Mouse (Mus musculus) gastrocnemius, postnatal 14 days (tissue): ENCODE data around the gene Xlr5a. TPM values are rescaled to one million over a fixed set of nuclear protein-coding genes. Genes with fewer than 3 reads are reported as not detected.
"Not testable (repeated sequence)": the region's sequence is repeated elsewhere in the genome, so short reads cannot be mapped to it uniquely, and the experiment has no call there.

ENCODE experiments used
- DNase-seq: peaks from one replicate; pipeline ENCODE4 v3.0.0; 2021; ENCODE audit warnings: mixed read lengths
- intact Hi-C: fragments of 180-260 bp; cut with DNase I; formaldehyde crosslinking; loops from one replicate; pipeline ENCODE4 v1.15.1; 2025; ENCODE audit warnings: low total_unique reads
- long read RNA-seq, 2 experiments: library from polyadenylated mRNA; stranded (forward); transcript quantifications; one replicate each; pipeline ENCODE4 v2.0.0; 2021
- total RNA-seq, 2 experiments: library from RNA; stranded (reverse); gene quantifications; 2 replicates each; pipeline ENCODE4 v1.2.3; 2021

Gene Xlr5a
- total RNA-seq = not detected
- long read RNA-seq, experiment 1 = 0 reads
- long read RNA-seq, experiment 2 = 0 reads

DNA sequence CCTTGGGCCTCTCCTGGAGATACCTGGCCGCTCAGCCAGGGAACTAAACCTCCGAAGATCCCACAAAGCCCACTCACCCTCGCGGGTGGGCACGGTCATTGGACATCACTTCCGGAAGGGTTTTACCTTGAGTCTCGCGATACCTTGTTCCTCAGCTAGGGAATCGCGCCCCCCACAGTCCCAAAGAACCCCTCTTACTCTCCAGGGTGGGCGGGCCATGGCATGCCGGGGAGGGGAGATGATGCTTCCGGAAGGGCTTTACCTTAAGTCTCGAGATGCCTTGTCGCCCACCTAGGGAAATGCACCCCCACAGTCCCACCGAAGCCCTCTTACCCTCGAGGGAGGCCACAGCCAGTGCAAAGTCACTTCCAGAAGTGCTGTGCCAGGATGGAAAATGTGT is at the start of gene Xlr5a, which contains the start of gene Xlr5c:
TSS of gene Xlr5a (minus strand) at position 101 of the 400 bp plus-strand sequence.
TSS of gene Xlr5c (minus strand) at position 101 of the 400 bp plus-strand sequence.
- DNase-seq, intact Hi-C loops: not testable (repeated sequence)

DNA sequence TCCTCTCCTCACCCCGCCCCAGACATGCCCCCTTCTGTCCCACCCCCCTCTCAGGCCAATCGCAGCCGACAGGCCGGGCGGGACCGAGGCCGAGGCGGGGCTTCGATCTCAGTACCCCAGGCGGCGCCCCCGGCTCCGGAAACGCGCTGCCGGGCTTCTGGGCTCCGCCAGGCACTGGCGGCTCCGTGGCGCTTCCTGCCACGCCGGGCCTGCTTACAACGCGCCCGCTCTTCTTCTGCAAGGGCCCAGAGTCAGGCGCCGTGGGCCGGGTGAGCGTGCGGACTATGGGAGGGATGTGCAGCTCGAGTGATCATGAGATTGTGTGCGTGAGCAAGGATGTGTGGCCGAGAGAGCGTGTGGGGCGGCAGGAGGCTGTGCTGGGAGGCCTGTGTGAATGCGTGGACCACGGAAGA is 49.7 kb upstream of the Xlr5a start, which contains the start of gene Zfp275:
TSS of gene Zfp275 (plus strand) at position 139 of the 413 bp plus-strand sequence.
- intact Hi-C loops = no loop called here
- DNase-seq = peak; percentile 77

DNA sequence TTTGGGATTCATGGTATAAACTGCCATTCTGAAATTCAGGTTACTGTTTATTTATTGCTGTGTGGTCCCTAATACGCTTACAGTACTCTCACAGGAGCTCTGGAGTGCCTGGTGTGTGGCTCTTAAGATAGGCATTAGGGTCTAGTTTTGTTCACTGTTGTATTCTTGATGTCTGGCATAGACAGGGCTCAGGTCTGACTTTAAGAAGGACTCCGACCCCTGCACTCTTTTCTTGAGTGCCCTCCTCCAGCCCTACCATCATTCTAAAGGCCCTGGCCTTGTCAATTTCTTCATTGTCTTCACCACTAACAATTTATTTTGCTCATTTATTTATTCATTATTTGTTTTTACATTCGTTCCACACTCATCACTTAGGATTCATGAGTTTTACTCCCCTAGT is 49.3 kb upstream of the Xlr5a start:
- intact Hi-C loops = no loop called here
- DNase-seq = no peak

DNA sequence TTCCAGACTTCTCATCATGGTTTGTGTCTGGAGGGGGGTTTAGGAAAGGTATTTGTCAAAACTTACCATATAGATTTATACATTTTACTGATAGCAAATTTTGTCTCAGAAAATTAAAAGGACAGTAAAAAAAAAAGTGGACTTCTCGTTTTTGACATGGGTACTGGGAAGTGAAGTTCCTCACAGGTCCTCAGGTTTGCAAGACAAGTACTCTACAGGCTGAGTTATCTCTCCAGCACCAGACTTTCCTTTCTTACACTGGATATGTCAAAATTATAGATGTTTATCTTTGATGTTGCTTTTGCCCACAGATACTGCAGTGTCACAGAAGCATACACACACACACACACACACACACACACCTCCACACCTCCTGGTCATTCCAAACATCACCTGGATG is 48.7 kb upstream of the Xlr5a start:
- intact Hi-C loops = no loop called here
- no peak for DNase-seq

DNA sequence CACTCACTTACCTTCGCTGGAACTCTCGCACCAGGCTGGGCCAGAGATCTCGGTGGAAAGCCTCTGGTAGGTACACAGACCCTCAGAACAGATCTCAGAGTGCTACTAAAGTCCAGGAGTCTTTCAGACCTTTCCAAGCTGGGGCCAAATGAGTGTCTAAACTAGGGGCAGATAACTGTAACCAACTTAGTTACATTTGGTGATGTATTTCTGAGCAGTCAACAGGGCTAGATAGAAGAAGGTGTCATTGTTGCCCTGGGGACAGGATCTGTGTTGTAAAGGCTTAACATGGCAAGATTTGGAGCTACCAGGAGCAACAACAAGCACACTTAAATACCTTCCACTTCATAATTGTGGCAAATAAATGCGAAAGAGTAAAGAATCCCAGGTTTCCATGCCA is 44.0 kb upstream of the Xlr5a start, which contains the start of gene Gm45015:
TSS of gene Gm45015 (minus strand) at position 101 of the 400 bp plus-strand sequence.
- intact Hi-C loops = no loop called here
- no peak for DNase-seq

DNA sequence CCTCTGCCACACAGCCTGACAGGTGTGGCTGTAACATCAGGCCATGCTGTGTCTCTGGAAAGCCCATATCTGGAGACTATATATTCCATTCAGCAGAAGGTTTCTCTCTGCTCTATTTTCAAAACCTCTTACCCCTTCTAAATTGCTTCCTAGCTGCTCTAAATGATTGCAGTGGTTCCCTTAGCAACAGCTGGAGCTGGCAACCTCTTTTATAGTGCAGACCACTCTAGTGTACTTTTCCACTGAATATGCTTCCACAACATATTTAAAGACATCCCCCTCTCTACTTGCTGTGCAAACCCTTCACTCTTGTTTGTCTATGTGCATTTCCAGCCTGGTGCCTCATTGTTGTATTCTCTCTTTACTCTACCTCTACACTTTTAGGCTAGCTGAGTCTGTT is 40.8 kb upstream of the Xlr5a start:
- DNase-seq = no peak
- intact Hi-C loops = no loop called here

DNA sequence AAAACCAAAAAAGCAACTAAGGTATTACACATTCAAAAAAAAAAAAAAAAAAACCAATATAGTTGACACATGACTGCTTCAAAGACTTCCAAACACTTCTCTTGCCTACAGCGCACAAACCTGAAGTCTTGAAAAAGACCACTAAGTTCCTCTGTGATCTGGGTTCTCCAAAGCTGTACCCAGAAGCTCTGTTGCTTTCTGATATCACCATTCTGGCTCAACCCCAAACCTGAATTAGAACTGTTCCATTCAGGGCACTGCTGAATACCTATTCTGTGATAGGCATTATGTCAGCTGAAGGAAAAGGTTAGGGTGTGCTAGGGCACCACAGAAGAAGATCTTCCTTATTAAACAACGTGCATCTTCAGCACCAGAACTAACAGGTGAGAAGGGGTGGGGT is 34.4 kb upstream of the Xlr5a start:
- intact Hi-C loops = no loop called here
- DNase-seq = no peak

DNA sequence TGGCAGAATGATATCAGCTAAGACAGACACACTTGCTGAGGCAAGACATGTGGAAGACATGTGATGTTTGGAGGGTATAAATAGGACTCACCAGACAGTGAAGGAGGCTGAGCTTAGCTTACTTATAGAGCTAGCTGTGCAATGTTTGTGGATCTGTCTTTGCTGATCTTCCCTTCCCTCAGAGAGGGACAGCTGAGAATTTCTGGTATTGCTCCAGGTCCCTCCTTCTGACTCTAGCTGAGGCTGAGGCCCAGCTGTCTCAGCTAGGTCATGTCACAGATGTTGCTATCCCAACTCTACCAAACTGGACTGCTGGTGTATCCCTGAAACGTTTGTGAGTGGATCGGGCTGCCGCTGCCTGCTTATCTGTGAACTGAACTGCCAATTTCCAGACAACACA is 28.3 kb upstream of the Xlr5a start:
- no peak for DNase-seq
- intact Hi-C loops = no loop called here

DNA sequence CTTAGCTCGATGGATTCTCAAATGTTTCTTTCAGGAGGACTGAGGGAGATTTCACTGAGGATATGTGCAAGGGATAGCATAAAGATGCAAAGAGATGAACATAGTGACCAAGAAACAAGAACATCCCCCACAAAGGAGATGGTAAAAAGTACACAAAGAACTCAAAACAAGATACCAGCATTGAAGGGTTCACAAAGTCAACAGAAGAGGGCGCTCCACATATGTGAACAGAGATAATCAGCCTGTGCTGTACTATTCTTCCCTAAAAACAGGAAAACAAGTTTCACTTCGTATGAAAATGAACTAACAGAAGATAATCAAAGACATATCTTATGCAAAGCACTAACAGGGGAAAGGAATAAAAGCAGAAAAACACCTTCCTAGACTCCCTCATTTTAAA is 19.7 kb upstream of the Xlr5a start:
- DNase-seq = no peak
- intact Hi-C loops = loop anchor here (10.0 kb wide), 1 partner anchor 122 kb away; the partner anchor contains the start of gene Trex2

DNA sequence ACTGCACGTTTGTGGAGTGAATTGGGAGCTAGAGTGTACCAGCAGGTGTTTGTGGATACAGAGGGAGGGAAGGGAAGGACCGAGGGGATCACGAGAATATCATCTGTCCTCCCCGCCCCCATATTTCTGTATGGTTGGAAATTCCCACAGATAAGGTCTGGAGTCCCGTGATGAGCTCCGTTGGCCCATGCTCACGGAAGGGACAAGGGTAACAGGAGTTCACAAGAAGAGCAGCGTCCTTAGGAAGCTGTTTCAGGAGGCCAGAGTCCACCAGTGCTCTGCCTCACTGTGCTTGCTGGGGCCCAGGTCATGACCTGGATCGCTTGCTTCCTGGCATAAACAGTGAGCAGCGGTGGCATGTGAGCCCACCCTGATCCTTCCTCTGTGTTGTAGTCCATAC is 3.0 kb upstream of the Xlr5a start:
- intact Hi-C loops, DNase-seq: not testable (repeated sequence)

DNA sequence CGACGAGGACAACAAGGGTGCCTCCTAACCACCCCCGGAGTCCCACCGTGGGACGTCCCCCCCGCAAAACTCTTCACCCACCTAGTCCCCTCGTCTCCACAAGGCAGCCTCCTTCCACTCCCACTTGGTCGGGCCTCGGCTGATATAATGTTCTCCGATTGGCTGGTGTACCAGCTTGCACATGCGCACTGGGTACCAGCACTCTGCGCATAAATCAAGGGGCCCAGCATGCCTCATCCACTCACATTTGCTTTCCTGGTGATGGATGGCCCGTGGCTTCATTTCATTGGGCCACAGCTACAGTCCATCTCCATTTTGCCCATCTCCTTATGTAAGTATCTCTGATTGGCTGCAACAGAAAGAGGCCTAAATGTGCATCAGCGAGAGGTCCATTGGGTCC is 27.5 kb downstream of the Xlr5a start, which contains the start of gene Xlr3c:
TSS of gene Xlr3c (minus strand) at position 121 of the 400 bp plus-strand sequence.
- DNase-seq, intact Hi-C loops: not testable (repeated sequence)

DNA sequence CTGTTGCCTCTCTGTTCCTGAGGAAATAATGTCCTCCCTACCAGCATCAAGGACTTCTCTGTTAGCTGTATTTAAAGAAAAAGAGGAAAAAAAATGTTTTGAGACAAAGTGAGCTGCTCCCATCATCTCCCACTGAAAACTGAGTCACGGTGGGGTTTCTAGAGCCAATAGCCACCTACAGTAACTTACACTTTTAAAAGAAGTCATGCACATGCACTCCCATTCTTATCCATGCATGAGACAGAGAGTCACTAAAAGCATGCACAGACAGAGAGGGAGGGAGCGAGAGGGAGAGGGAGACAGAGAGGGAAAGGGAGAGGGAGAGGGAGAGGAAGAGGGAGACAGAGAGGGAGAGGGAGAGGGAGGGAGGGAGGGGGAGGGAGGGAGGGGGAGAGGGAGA is 30.3 kb downstream of the Xlr5a start:
- DNase-seq, intact Hi-C loops: not testable (repeated sequence)

DNA sequence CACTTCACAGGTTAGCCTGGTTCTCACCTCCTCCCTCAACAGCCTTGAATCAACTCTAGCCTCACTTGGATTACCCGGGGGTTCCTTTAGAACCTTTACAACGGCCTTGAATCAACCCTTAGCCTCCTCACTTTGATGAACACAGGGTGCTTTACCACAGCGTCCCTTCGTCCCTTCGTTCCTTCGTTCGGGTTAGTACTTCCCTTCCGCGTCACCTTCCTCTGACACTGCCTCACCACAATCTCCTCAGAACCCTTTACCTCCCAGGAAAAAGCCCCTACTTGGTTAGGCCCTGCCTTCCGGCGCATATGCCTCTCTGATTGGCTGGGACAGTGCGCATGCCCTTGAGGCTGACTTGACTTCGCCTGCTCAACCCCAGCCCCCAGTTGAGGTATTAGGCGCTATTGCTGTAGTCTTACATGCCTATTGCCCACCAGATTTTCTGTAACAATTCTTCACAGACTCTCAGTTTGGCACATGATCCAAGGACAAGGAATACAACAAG is 49.9 kb downstream of the Xlr5a start, which contains the start of gene Xlr4c:
TSS of gene Xlr4c (minus strand) at position 310 of the 505 bp plus-strand sequence.
- intact Hi-C loops, DNase-seq: not testable (repeated sequence)

DNA sequence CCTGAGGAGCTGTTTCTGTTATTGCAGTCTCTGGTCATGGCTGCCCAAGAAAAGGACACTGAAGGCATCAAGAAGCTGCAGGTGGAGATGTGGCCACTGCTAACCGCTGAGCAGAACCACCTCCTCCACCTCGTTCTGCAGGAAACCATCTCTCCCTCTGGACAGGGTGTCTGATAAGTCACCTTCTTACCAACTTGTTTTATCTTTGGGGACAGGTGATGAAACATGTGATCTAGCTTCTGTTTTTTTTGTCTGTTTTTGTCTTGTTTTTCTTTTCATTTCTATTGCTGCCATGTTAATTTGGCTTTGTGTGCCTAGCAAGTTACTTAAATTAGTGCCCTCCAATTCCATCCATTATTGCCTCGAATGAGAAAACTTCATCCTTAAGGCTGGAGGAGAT is 63.5 kb downstream of the Xlr5a start:
- intact Hi-C loops = no loop called here

DNA sequence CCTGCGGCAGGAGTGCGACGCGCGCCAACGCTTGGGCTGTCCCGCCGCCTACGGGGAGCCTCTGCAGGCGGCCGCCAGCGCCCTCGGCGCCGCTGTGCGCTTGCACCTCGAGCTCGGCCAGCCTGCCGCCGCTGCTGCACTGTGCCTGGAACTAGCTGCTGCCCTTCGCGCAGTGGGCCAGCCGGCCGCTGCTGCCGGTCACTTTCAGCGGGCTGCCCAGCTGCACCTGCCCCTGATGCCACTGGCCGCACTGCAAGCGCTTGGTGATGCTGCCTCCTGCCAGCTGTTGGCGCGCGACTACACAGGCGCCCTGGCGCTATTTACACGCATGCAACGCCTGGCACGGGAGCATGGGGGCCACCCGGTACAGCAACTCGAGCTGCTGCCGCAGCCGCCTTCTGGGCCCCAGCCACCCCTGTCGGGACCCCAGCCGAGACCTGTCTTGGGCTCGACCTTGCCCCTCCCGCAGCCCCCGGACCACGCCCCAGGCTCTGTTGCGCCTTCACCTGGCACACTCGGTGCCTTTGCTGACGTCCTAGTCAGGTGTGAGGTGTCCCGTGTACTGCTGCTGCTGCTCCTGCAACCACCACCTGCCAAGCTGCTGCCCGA is 64.1 kb downstream of the Xlr5a start:
- peak; percentile 59 for DNase-seq
- intact Hi-C loops = no loop called here

More for the DNA sequence above, 63.5 kb downstream of the Xlr5a start:
- no peak for DNase-seq

DNA sequence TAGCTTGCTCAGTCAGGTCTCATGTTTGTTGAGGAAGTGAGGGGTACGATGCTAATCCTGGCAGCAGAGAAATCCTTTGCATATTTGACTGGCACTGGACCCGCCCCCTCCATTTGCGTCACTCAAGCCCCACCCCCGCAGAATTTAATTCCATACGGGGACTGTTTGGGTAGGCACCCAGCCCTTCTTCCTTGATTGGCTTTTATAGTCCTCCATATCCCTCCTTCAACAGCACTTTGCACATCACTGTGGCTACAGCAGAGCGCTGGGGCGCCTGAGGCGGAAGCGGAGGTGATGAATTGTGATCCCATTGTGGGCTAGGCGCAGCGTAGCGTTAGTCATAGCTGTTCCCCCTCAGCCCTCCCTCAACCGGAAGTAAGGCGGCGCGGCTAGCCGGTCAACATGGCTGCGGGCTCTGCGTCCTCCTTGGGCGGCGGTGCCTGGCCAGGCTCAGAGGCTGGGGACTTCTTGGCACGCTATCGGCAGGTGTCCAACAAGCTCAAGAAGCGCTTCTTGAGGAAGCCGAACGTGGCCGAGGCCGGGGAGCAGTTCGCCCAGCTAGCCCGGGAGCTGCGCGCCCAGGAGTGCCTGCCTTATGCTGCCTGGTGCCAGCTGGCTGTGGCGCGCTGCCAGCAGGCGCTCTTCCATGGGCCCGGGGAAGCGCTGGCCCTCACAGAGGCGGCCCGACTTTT is 64.7 kb downstream of the Xlr5a start, which contains the start of gene F8a:
TSS of gene F8a (plus strand) at position 378 of the 692 bp plus-strand sequence.
- peak; percentile 75 for DNase-seq
- intact Hi-C loops = no loop called here

DNA sequence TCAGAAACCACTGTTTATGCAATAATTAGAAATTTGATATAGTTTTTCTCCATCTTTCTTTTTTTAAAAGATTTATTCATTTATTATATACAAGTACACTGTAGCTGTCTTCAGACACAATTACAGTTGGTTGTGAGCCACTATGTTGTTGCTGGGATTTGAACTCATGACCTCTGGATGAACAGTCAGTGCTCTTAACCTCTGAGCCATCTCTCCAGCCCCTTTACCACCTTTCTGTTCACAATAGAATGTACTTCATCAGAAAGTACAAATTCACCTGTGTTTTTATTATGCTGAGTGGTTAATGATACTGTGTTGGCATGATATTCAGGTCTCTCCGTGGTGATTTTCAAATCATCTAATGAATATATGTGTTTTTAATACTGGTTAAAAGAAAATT is 67.4 kb downstream of the Xlr5a start:
- intact Hi-C loops = no loop called here
- no peak for DNase-seq

DNA sequence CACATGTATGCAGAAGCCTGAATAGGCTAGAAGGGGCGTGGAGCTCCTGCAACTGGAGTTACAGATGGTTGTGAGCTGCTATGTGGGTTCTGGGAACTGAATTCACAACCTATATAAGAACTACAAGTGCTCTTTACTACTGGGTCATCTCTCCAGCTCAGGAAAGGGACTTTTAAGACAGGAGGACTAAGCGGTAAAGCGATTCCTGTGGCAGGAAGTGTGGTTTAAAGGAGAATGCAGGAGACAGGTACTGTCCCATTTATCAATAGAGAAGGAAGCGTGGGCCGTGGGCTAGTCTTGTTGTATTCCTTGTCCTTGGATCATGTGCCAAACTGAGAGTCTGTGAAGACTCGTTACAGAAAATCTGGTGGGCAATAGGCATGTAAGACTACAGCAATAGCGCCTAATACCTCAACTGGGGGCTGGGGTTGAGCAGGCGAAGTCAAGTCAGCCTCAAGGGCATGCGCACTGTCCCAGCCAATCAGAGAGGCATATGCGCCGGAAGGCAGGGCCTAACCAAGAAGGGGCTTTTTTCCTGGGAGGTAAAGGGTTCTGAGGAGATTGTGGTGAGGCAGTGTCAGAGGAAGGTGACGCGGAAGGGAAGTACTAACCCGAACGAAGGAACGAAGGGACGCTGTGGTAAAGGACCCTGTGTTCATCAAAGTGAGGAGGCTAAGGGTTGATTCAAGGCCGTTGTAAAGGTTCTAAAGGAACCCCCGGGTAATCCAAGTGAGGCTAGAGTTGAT is 78.8 kb downstream of the Xlr5a start, which contains the start of gene Xlr4b:
TSS of gene Xlr4b (plus strand) at position 515 of the 746 bp plus-strand sequence.
- intact Hi-C loops = not testable (repeated sequence)

DNA sequence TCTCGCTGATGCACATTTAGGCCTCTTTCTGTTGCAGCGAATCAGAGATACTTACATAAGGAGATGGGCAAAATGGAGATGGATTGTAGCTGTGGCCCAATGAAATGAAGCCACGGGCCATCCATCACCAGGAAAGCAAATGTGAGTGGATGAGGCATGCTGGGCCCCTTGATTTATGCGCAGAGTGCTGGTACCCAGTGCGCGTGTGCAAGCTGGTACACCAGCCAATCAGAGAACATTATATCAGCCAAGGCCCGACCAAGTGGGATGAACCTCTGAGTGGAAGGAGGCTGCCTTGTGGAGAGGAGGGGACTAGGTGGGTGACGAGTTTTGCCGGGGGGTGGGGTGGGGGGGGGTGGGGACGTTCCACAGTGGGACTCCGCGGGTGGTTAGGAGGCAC is 100.8 kb downstream of the Xlr5a start, which contains the start of gene Xlr3b:
TSS of gene Xlr3b (plus strand) at position 274 of the 400 bp plus-strand sequence.
- intact Hi-C loops, DNase-seq: not testable (repeated sequence)

More for the DNA sequence above, 78.8 kb downstream of the Xlr5a start, which contains the start of gene Xlr4b:
- not testable (repeated sequence) for DNase-seq
